Mouse (Mus musculus) hindbrain, embryonic 16.5 days (tissue): ENCODE measurements around the gene Rab11fip4. TPM values are rescaled to one million over a fixed set of nuclear protein-coding genes. Genes with fewer than 3 reads are reported as not detected.

Source experiments
- ATAC-seq: fragments of 200-750 bp; cut with Nextera tagmentation; 2 replicates; pipeline ENCODE4 v1.8.0; 2017; ENCODE audit warnings: moderate TSS enrichment, moderate library complexity
- H3K27ac ChIP-seq: fragments of 300-500 bp; sonication (generic); 2 replicates; pipeline ENCODE4 v1.5.1; 2014; ENCODE audit warnings: low read depth, mild to moderate bottlenecking, control low read depth, low read length, moderate library complexity
- H3K27me3 ChIP-seq: fragments of 300-500 bp; sonication (generic); replicated peaks from 2 replicates; pipeline ENCODE4 v1.6.1; 2014; ENCODE audit warnings: low read length; ENCODE audit not compliant: control insufficient read depth, insufficient read depth
- H3K36me3 ChIP-seq: fragments of 300-500 bp; sonication (generic); 2 replicates; pipeline ENCODE4 v1.6.1; 2014; ENCODE audit warnings: mild to moderate bottlenecking, low read length, moderate library complexity, mixed read lengths; ENCODE audit not compliant: control insufficient read depth, insufficient read depth
- H3K4me1 ChIP-seq: fragments of 300-500 bp; sonication (generic); 2 replicates; pipeline ENCODE4 v1.6.1; 2014; ENCODE audit warnings: low read depth, low read length; ENCODE audit not compliant: control insufficient read depth, insufficient read depth
- H3K4me2 ChIP-seq: fragments of 300-500 bp; sonication (generic); 2 replicates; pipeline ENCODE4 v1.6.1; 2014; ENCODE audit warnings: mild to moderate bottlenecking, low read length, control low read depth, moderate library complexity
- H3K4me3 ChIP-seq: fragments of 300-500 bp; sonication (generic); 2 replicates; pipeline ENCODE4 v1.5.1; 2014; ENCODE audit warnings: mild to moderate bottlenecking, low read length, control low read depth, moderate library complexity
- H3K9ac ChIP-seq: fragments of 300-500 bp; sonication (generic); 2 replicates; pipeline ENCODE4 v1.6.1; 2014; ENCODE audit warnings: low read depth, mild to moderate bottlenecking, control low read depth, low read length, moderate library complexity
- H3K9me3 ChIP-seq: fragments of 300-500 bp; sonication (generic); 2 replicates; pipeline ENCODE4 v1.6.1; 2014; ENCODE audit warnings: mild to moderate bottlenecking, low read length, moderate library complexity; ENCODE audit not compliant: control insufficient read depth
- WGBS: fragments of 180-500 bp; shearing (Covaris S2); extraction: QIAGEN DNeasy Blood & Tissue Kit; methylation state at CpG from one replicate; pipeline ENCODE4 v1.1.7; 2014; 5-methylcytosine and 5-hydroxymethylcytosine counted together
- microRNA counts: library from miRNA; unstranded; fragments of <30 nt; microRNA quantifications from one replicate; lab custom pipeline; 2016
- microRNA-seq: library from miRNA; unstranded; fragments of <30 nt; microRNA quantifications from one replicate; pipeline ENCODE4, GENCODE M21; 2017
- polyA plus RNA-seq: library from polyadenylated mRNA; unstranded; fragments of >200 nt; fragmentation: Nextera tagmentation; extraction: Ambion mirVana; gene quantifications from 2 replicates; pipeline ENCODE4 v1.2.1, GENCODE M21; 2015

Rab11fip4 gene
- polyA plus RNA-seq, 1 experiment from 2014 or later = 20.0 TPM

GRCm38 (mm10) chr11:79737865-79738502 lies 147.0 kb downstream of the Rab11fip4 start:
- H3K27ac ChIP-seq = no peak overlapping the region

GRCm38 (mm10) chr11:79738725-79739558 lies 147.9 kb downstream of the Rab11fip4 start:
- no peaks in the 10 kb centered on the region for H3K9me3 ChIP-seq
- peaks cover 15% of the 10 kb centered on the region for H3K4me1 ChIP-seq
- H3K36me3 ChIP-seq = no peaks in the 10 kb centered on the region
- H3K9ac ChIP-seq = peak overlapping the region; percentile 6; the same call in 1 of the 2 replicates
- ATAC-seq = peak; percentile 84
- no peak overlapping the region for H3K4me2 ChIP-seq
- WGBS = 59% methylated on average over 19 of the region's 19 CpGs
- H3K27ac ChIP-seq = peak overlapping the region; percentile 67
- no peaks in the 10 kb centered on the region for H3K27me3 ChIP-seq
- H3K4me3 ChIP-seq = no peak overlapping the region

More at GRCm38 (mm10) chr11:79737865-79738502, 147.0 kb downstream of the Rab11fip4 start:
- no peak overlapping the region for H3K4me2 ChIP-seq
- H3K4me3 ChIP-seq = no peak overlapping the region
- H3K9me3 ChIP-seq = no peaks in the 10 kb centered on the region
- peaks cover 15% of the 10 kb centered on the region for H3K4me1 ChIP-seq
- H3K27me3 ChIP-seq = no peaks in the 10 kb centered on the region
- no peak overlapping the region for H3K9ac ChIP-seq
- 78% methylated on average over 6 of the region's 6 CpGs for WGBS
- ATAC-seq = no peak
- no peaks in the 10 kb centered on the region for H3K36me3 ChIP-seq

GRCm38 (mm10) chr11:79740740-79741512 lies 149.9 kb downstream of the Rab11fip4 start:
- H3K27ac ChIP-seq = no peak overlapping the region
- peaks cover 15% of the 10 kb centered on the region for H3K4me1 ChIP-seq
- H3K9ac ChIP-seq = no peak overlapping the region
- no peak overlapping the region for H3K4me2 ChIP-seq
- H3K9me3 ChIP-seq = no peaks in the 10 kb centered on the region
- H3K36me3 ChIP-seq = no peaks in the 10 kb centered on the region
- no peak for ATAC-seq
- H3K4me3 ChIP-seq = no peak overlapping the region
- 85% methylated on average over 10 of the region's 10 CpGs for WGBS
- H3K27me3 ChIP-seq = no peaks in the 10 kb centered on the region

DNA sequence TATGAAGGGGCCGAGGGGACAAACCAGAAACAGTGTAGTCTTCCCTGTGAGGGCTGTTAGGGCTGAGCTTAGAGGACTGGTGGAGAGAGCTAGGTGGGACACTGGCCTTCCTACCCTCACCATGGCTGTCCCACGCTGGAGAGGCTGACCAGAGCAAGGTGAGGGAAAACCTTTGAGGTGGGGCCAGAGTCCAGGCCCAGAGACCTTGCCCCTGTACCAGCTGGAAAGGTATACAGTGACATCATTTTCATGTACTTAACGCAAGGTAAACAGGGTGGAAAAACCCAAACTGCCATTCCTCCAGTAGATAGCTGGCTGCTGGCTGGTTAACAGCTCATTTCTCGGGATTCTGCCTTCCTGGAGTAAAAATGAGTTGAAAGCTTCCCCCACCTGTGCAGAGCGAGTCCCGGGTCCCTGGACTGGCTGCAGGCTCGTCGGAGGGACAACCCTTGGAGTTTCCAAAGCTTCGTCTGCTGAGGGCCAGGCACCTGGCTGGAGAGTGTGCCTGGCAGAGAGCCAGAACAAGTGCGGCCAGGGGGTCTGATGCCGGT lies 155.6 kb downstream of the Rab11fip4 start:
- Histone ChIP-seq H3K27me3 (no peaks in the 10 kb centered on the region), H3K9ac (no peak overlapping the region), H3K4me1 (no peaks in the 10 kb centered on the region), H3K9me3 (no peaks in the 10 kb centered on the region), H3K4me3 (no peak overlapping the region), H3K27ac (no peak overlapping the region), H3K36me3 (no peaks in the 10 kb centered on the region), H3K4me2 (no peak overlapping the region)
- 86% methylated on average over 11 of the region's 11 CpGs for WGBS
- no peak for ATAC-seq

MicroRNAs within 50 kb of the gene (microRNA counts, 519-probe panel; counts per million panel counts)
- 1,311 counts per million, percentile 10 among the panel's probes with 10 or more counts for microRNA mmu-miR-193 (lab: Ali Mortazavi, UCI)
- microRNA mmu-miR-365 (lab: Ali Mortazavi, UCI) = 2,845 counts per million, percentile 76 among the panel's probes with 10 or more counts

Small RNAs within 50 kb of the gene (microRNA-seq; reads per million reads assigned to microRNA genes)
- gene Mir193a = 4.0 reads per million, percentile 13 among the genes with 10 or more reads in this experiment
- gene Mir365-2 = not detected

Other genes with a start within 250 kb of the Rab11fip4 start
- gene Omg, start 87.1 kb upstream of the Rab11fip4 start, polyA plus RNA-seq = 12.5 and 17.1 TPM in 2 replicates
- gene Evi2b, start 67.5 kb upstream of the Rab11fip4 start, polyA plus RNA-seq = 0.36 TPM in 1 of 2 replicates, not detected in the other
- gene Evi2, start 60.6 kb upstream of the Rab11fip4 start, polyA plus RNA-seq = 0.39 and 0.61 TPM in 2 replicates
- 3.1 TPM in 2 replicates for gene Evi2a, start 60.6 kb upstream of the Rab11fip4 start, polyA plus RNA-seq